Mouse (Mus musculus) cortical plate, adult 2 months (tissue): ENCODE measurements at regions not wholly inside any gene's neighbourhood (a gene's known extent, or its start where the extent isn't known, plus 50 kb on each side); places are given as distances from the start of the nearest gene placed in this dataset.
A peak's percentile ranks its signal among the peaks of the same experiment; 100 is the strongest.

Source experiments
- H3K27ac ChIP-seq: fragments of 200-500 bp; 2 replicates; pipeline ENCODE4 v1.5.1; 2012; ENCODE audit warnings: low read length, control low read depth, inconsistent platforms; ENCODE audit not compliant: insufficient read depth
- H3K4me1 ChIP-seq: fragments of 200-500 bp; 2 replicates; pipeline ENCODE4 v1.6.1; 2011; ENCODE audit warnings: low read length; ENCODE audit not compliant: control insufficient read depth, insufficient read depth
- H3K4me3 ChIP-seq: fragments of 200-500 bp; 2 replicates; pipeline ENCODE4 v1.5.1; 2011; ENCODE audit warnings: mild to moderate bottlenecking, low read length, control low read depth; ENCODE audit not compliant: insufficient read depth
- CTCF ChIP-seq: fragments of 200-500 bp; IDR thresholded peaks from 2 replicates; pipeline ENCODE4 v1.5.1; 2011; ENCODE audit warnings: mild to moderate bottlenecking, control low read depth, low read length; ENCODE audit not compliant: insufficient read depth; ENCODE audit errors: extremely low read depth
- POLR2A ChIP-seq: fragments of 200-500 bp; IDR thresholded peaks from 2 replicates; pipeline ENCODE4 v1.6.1; 2011; ENCODE audit warnings: mild to moderate bottlenecking, low read length, control low read depth; ENCODE audit not compliant: insufficient read depth; ENCODE audit errors: extremely low read depth

- TF ChIP-seq POLR2A, result no peak
- TF ChIP-seq CTCF, result no peak
- H3K4me1 ChIP-seq, result no peaks in the 10 kb centered on the region; the same call in 1 of the 2 replicates
- H3K27ac ChIP-seq, result no peak overlapping the region
- H3K4me3 ChIP-seq, result no peak overlapping the region
These were observed 246.4 kb upstream of the Gm765 start for GRCm38 (mm10) chr6:98588979-98589378.

GRCm38 (mm10) chr6:98584541-98584940, 242.0 kb upstream of the Gm765 start:
- Histone ChIP-seq H3K27ac (no peak overlapping the region), H3K4me3 (no peak overlapping the region), H3K4me1 (no peaks in the 10 kb centered on the region)
- TF ChIP-seq CTCF (no peak), POLR2A (no peak)

- H3K27ac ChIP-seq, result no peak overlapping the region
- no peaks in the 10 kb centered on the region for H3K4me1 ChIP-seq
- TF ChIP-seq POLR2A, result no peak
- TF ChIP-seq CTCF, result no peak
- no peak overlapping the region for H3K4me3 ChIP-seq
These were observed 240.3 kb upstream of the Gm765 start for GRCm38 (mm10) chr6:98582826-98583225.

- no peak overlapping the region for H3K4me3 ChIP-seq
- no peak for TF ChIP-seq CTCF
- no peak for TF ChIP-seq POLR2A
- no peak overlapping the region for H3K27ac ChIP-seq
- no peaks in the 10 kb centered on the region for H3K4me1 ChIP-seq
These were observed 232.7 kb upstream of the Gm765 start for GRCm38 (mm10) chr6:98575227-98575626.

GRCm38 (mm10) chr6:98555702-98556101, 213.1 kb upstream of the Gm765 start:
- no peaks in the 10 kb centered on the region for H3K4me1 ChIP-seq
- H3K4me3 ChIP-seq, result no peak overlapping the region
- TF ChIP-seq POLR2A, result no peak
- no peak for TF ChIP-seq CTCF
- H3K27ac ChIP-seq, result no peak overlapping the region

- TF ChIP-seq CTCF (no peak), POLR2A (no peak)
- H3K4me3 ChIP-seq, result no peak overlapping the region
- H3K27ac ChIP-seq, result no peak overlapping the region
- no peaks in the 10 kb centered on the region for H3K4me1 ChIP-seq
These were observed 211.4 kb upstream of the Gm765 start for GRCm38 (mm10) chr6:98553922-98554321.

DNA sequence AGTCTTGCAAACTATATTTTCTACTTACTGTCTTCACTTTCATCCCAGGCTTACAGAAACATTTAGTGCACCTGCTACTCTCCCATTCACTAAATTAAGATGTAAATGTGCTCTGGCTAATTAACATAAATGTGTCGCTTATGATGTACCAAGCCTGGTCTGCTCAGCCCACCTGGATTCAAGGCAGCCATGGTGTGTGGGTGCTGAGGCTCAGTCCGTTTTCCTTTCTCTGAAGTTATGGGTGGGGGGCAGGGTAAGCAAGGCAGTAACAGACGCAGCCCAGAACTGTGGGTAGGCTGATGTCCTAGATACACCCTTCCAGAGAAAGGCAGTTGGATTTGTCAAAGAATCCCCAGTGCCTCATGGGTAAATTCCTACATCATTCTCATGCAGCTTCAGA, 209.2 kb upstream of the Gm765 start:
- H3K27ac ChIP-seq, result no peak overlapping the region
- H3K4me1 ChIP-seq, result no peaks in the 10 kb centered on the region
- no peak overlapping the region for H3K4me3 ChIP-seq
- no peak for TF ChIP-seq POLR2A
- no peak for TF ChIP-seq CTCF

DNA sequence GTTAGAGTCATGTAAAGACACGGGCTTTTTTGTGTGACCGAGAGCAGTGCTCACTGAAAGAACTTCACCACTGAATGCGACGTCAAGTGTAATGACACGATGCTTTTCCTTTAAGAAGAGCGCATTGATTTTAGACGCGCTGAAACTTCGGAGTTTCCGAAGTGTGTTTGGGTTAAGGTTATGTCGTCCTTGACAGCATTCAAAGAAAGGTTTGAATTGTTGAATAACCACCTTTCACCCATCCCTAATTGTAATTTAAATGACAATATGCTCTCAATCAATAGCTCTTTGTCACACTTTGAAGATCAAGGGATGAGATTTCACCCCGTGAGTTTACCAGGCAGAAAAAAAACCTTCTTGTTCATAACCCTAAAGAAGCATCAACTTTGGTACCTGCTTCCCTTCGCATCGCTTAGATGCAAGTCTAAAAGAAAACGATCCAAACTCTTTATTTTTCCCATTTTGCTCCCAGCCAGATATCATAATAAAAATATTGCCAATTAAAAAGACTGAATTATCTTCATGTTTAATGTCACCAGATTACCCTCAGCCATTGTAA, 184.4 kb upstream of the Gm765 start:
- 0 out of 2 replicates have a peak overlapping the region, but pooled peaks have one; percentile 4 for H3K4me3 ChIP-seq
- no peak overlapping the region for H3K27ac ChIP-seq
- peaks cover 2% of the 10 kb centered on the region; the same call in 1 of the 2 replicates for H3K4me1 ChIP-seq
- TF ChIP-seq POLR2A, result no peak
- no peak for TF ChIP-seq CTCF

DNA sequence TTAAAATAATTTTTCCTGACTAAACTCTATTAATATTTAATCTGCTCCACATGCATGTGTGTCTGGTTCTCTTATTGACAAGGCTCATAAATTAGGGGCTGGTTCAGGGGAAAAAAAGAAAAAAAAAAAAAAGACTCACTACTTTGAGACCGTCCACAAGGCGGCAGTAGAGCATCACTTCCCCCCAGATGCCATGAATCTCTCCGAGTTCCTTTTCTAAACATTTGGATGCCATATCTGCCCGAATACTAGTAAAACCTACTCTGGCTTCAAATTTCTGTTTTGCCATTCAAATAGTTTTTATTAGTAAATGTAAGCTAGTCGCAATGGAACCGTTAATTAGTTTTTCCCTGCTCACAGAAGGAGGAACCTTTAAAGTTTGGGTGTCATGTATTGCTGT, 182.7 kb upstream of the Gm765 start:
- peak; percentile 70 for TF ChIP-seq CTCF
- no peak for TF ChIP-seq POLR2A
- Histone ChIP-seq H3K4me1 (peaks cover 2% of the 10 kb centered on the region; the same call in 1 of the 2 replicates), H3K27ac (no peak overlapping the region), H3K4me3 (no peak overlapping the region)

DNA sequence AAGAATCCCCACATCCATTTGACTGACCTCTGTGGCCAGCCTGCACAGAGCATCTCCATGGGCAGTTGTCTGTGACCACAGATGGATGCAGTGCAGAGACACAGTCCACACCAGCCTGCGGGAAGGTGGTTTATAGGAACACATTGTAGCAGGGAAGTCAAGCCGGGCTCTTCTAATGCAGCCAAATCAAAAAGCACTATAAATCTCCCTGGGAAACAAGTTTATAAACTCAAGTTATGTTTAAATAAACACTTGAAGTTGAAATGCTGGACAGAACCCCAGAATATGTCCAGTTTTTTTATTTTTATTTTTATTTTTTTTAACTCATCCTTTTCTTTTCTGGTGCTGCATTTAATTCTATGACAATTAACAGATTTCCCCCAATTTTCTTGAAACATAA, 182.1 kb upstream of the Gm765 start:
- TF ChIP-seq CTCF (no peak), POLR2A (no peak)
- H3K4me1 ChIP-seq, result peaks cover 2% of the 10 kb centered on the region; the same call in 1 of the 2 replicates
- no peak overlapping the region for H3K27ac ChIP-seq
- no peak overlapping the region for H3K4me3 ChIP-seq
